Mouse (Mus musculus) spleen, adult 2 months (tissue): ENCODE data around the gene Eml1.

Experiments used
- CTCF ChIP-seq: fragments of 200-500 bp; IDR thresholded peaks from 2 replicates; pipeline ENCODE4 v1.5.1; 2011; ENCODE audit warnings: mild to moderate bottlenecking, inconsistent platforms; ENCODE audit not compliant: insufficient read depth, insufficient read length, insufficient replicate concordance; ENCODE audit errors: extremely low read depth
- POLR2A ChIP-seq: fragments of 200-500 bp; IDR thresholded peaks from 2 replicates; pipeline ENCODE4 v1.6.1; 2011; ENCODE audit warnings: low read depth, low read length, inconsistent platforms

DNA sequence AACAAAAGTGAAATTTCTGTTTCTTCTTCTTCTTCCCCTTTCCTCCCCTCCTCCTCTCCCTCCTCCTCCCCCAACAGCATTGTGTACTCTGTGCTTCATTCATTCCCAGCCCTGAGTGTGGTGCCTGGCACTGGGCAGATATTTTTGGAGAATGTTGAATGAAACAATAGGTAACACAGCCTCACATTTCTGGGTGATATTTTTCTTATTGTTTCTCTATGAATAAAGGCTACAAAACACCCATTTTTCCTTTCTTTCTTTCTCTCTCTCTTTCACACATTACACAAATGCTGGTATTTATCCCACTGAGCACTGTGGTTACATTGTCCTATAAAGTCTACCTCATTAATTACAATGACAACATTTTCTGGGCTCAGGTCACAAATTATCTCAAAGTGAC, 48.8 kb downstream of the Eml1 start:
- no peak for TF ChIP-seq CTCF
- no peak for TF ChIP-seq POLR2A
